Mouse (Mus musculus): ENCODE results near the gene Trim52.
"Not testable (repeated sequence)": the region's sequence is repeated elsewhere in the genome, so short reads cannot be mapped to it uniquely, and the experiment has no call there.

Trim52 gene

GRCm38 (mm10) chr14:106105980-106106379 lies at the start of gene Trim52:
Trim52 (plus strand) TSS chr14:106106198.
- 0 out of 2 replicates have a peak, but pooled peaks have one; percentile 40 for ATAC-seq (ENCODE audit: insufficient number of reproducible peaks, low FRiP score, low TSS enrichment)

- no peak for ATAC-seq (ENCODE audit: insufficient number of reproducible peaks, low FRiP score, low TSS enrichment)
Measured at GRCm38 (mm10) chr14:106072608-106073007, 33.4 kb upstream of the Trim52 start.

- peak; percentile 45; the same call in 1 of the 2 replicates for ATAC-seq (ENCODE audit: insufficient number of reproducible peaks, low FRiP score, low TSS enrichment)
Measured at GRCm38 (mm10) chr14:106075181-106076064, 30.6 kb upstream of the Trim52 start.

GRCm38 (mm10) chr14:106088480-106089037 lies 17.4 kb upstream of the Trim52 start:
- no peak for ATAC-seq (ENCODE audit: insufficient number of reproducible peaks, low FRiP score, low TSS enrichment)

GRCm38 (mm10) chr14:106096816-106097215 lies 9.2 kb upstream of the Trim52 start:
- ATAC-seq (ENCODE audit: insufficient number of reproducible peaks, low FRiP score, low TSS enrichment), result no peak; the same call in 1 of the 2 replicates

- no peak for ATAC-seq (ENCODE audit: insufficient number of reproducible peaks, low FRiP score, low TSS enrichment)
Measured at GRCm38 (mm10) chr14:106100858-106101257, 5.1 kb upstream of the Trim52 start.

GRCm38 (mm10) chr14:106106425-106106824 lies 427 bp downstream of the Trim52 start:
- ATAC-seq (ENCODE audit: insufficient number of reproducible peaks, low FRiP score, low TSS enrichment), result no peak

GRCm38 (mm10) chr14:106119371-106119770 lies 13.4 kb downstream of the Trim52 start:
- no peak for ATAC-seq (ENCODE audit: insufficient number of reproducible peaks, low FRiP score, low TSS enrichment)

GRCm38 (mm10) chr14:106136272-106136671 lies 30.3 kb downstream of the Trim52 start:
- ATAC-seq (ENCODE audit: insufficient number of reproducible peaks, low FRiP score, low TSS enrichment), result no peak

GRCm38 (mm10) chr14:106151188-106151587 lies 45.2 kb downstream of the Trim52 start:
- ATAC-seq (ENCODE audit: insufficient number of reproducible peaks, low FRiP score, low TSS enrichment), result no peak

GRCm38 (mm10) chr14:106154879-106155576 lies 49.0 kb downstream of the Trim52 start:
- ATAC-seq (ENCODE audit: insufficient number of reproducible peaks, low FRiP score, low TSS enrichment), result no peak

- no peak for ATAC-seq (ENCODE audit: insufficient number of reproducible peaks, low FRiP score, low TSS enrichment)
Measured at GRCm38 (mm10) chr14:106156533-106156932, 50.5 kb downstream of the Trim52 start.

- no peak for ATAC-seq (ENCODE audit: insufficient number of reproducible peaks, low FRiP score, low TSS enrichment)
Measured at GRCm38 (mm10) chr14:106162331-106162730, 56.3 kb downstream of the Trim52 start.

GRCm38 (mm10) chr14:106163196-106163595 lies 57.2 kb downstream of the Trim52 start:
- no peak for ATAC-seq (ENCODE audit: insufficient number of reproducible peaks, low FRiP score, low TSS enrichment)

GRCm38 (mm10) chr14:106163933-106164332 lies 57.9 kb downstream of the Trim52 start:
- ATAC-seq (ENCODE audit: insufficient number of reproducible peaks, low FRiP score, low TSS enrichment), result not testable (repeated sequence)

- ATAC-seq (ENCODE audit: insufficient number of reproducible peaks, low FRiP score, low TSS enrichment), result peak; percentile 87; the same call in 1 of the 2 replicates
Measured at GRCm38 (mm10) chr14:106176879-106177278, 70.9 kb downstream of the Trim52 start.

GRCm38 (mm10) chr14:106178245-106178644 lies 72.2 kb downstream of the Trim52 start:
- no peak for ATAC-seq (ENCODE audit: insufficient number of reproducible peaks, low FRiP score, low TSS enrichment)

- no peak for ATAC-seq (ENCODE audit: insufficient number of reproducible peaks, low FRiP score, low TSS enrichment)
Measured at GRCm38 (mm10) chr14:106179102-106179727, 73.2 kb downstream of the Trim52 start.

GRCm38 (mm10) chr14:106179728-106180125 lies 73.7 kb downstream of the Trim52 start:
- no peak for ATAC-seq (ENCODE audit: insufficient number of reproducible peaks, low FRiP score, low TSS enrichment)

- no peak for ATAC-seq (ENCODE audit: insufficient number of reproducible peaks, low FRiP score, low TSS enrichment)
Measured at GRCm38 (mm10) chr14:106180616-106181015, 74.6 kb downstream of the Trim52 start.
